Mouse (Mus musculus) inflammation-experienced regulatory T-cells, adult 6 months (primary cell): ENCODE measurements around the gene Ralgps1. TPM values are rescaled to one million over a fixed set of nuclear protein-coding genes. Genes with fewer than 3 reads are reported as not detected.

ENCODE experiments used
- ATAC-seq: one replicate; pipeline ENCODE4 v1.8.0; 2017
- polyA plus RNA-seq, 3 experiments: library from polyadenylated mRNA; unstranded; fragments of 100-300 nt; shearing (Covaris generic); gene quantifications; one replicate each; pipeline ENCODE4 v1.2.1; 2017

Gene Ralgps1
- polyA plus RNA-seq, 3 experiments from 2014 or later: 5.2 to 14.8 (median 7.4) TPM

- no peak for ATAC-seq
Measured at GRCm38 (mm10) chr2:33279758-33280157, 91.5 kb downstream of the Ralgps1 start.

DNA sequence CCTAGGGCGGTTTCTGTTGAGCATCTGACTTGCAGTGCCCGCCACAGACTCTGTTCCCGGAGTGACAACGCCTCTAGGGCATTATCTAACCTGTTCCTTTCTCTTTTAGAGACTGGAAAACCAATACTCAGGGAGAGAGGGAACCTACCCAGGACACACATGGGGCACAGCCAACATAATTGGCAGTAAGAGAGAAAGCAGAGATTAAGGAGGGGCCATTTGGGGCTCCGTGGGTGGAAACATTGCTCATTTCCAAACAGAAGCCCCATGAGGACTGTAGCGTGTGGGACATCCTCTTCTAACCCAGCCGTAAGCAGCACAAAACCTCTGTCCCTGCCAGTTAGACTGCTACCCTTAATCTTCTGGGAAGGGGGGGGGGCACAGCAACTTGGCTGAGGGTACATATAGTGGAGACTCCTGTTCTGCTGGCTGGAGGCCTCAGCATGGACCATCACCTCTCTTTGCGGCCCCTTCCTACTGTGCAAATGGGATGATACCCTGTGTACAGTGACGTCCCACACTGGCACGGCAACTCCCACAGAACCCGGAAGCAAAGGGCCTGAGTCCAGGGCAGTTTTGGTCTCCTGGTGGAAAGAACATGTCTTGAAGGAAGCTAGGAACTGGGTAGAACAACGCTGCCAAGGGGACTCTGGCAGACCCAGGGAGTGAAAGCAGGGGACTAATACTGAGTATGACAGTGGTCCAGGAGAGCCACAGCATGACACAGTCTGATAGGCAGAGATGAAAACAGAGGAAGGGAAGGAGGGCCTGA is 96.4 kb downstream of the Ralgps1 start:
- no peak for ATAC-seq

DNA sequence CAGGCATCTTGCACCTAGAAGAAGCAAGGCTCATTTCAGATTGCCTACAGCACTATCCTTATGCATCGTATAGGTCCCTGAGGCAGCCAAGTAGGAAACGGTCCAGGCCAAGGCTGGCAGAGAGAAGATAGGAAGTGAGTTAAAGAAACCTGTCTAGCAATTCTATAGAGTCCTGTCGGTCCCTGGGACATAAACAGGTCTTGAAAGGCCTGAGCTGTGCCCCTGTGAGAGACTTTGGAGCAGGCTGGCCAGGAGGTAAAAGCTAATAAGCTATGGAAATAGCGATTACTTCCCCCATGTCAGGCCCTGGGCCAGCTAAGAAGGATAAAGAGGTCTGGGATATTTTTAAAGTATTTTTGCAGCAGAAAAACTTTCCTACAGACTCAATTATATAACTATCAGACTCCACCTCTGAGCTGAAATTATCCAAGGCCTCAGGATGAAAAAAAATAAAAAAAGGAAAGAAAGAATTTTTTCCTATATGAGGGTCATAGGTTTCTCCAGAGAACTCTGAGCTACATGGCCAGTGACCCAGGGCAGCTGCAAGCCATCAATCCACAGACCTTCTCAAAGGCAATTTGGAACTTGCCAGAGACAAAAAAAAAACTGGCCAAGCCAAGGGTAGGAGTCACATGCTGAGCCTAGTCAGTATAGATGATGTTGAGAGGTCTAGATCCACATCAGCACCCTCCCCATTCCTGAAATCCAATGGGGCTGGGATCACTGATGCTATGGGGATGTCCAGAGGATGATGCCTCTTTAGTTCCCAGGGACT is 98.4 kb downstream of the Ralgps1 start:
- no peak for ATAC-seq

- ATAC-seq: no peak
Measured at GRCm38 (mm10) chr2:33271511-33271910, 99.8 kb downstream of the Ralgps1 start.

GRCm38 (mm10) chr2:33270569-33270968 is 100.7 kb downstream of the Ralgps1 start:
- no peak for ATAC-seq

GRCm38 (mm10) chr2:33269132-33269493 is 102.2 kb downstream of the Ralgps1 start:
- ATAC-seq: no peak

GRCm38 (mm10) chr2:33268384-33269131 is 102.7 kb downstream of the Ralgps1 start:
- no peak for ATAC-seq

GRCm38 (mm10) chr2:33267075-33267474 is 104.2 kb downstream of the Ralgps1 start:
- no peak for ATAC-seq

DNA sequence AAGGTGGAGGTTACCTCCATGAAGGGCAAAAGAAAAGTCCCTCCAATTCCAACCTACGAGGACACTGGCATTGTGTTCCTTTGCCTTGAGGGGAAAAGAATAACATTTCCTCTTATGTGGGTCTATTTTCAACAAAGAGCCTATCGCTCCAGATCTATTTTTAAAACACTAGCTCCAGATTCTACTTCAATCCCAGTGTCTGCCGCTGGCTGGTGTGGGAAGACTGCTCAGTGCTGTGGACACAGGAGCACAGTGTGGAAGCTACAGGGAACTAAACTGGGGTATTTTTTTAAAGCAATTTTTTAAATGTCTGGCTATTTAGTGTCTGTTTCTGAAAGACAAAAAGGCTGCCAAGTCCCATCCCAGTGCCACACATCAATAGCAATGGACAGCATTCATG is 105.5 kb downstream of the Ralgps1 start:
- ATAC-seq: no peak

- ATAC-seq: no peak
Measured at GRCm38 (mm10) chr2:33261475-33261874, 109.8 kb downstream of the Ralgps1 start.

- ATAC-seq: no peak
Measured at GRCm38 (mm10) chr2:33260772-33261171, 110.5 kb downstream of the Ralgps1 start.

GRCm38 (mm10) chr2:33256769-33257537 is 114.3 kb downstream of the Ralgps1 start:
- ATAC-seq: no peak

DNA sequence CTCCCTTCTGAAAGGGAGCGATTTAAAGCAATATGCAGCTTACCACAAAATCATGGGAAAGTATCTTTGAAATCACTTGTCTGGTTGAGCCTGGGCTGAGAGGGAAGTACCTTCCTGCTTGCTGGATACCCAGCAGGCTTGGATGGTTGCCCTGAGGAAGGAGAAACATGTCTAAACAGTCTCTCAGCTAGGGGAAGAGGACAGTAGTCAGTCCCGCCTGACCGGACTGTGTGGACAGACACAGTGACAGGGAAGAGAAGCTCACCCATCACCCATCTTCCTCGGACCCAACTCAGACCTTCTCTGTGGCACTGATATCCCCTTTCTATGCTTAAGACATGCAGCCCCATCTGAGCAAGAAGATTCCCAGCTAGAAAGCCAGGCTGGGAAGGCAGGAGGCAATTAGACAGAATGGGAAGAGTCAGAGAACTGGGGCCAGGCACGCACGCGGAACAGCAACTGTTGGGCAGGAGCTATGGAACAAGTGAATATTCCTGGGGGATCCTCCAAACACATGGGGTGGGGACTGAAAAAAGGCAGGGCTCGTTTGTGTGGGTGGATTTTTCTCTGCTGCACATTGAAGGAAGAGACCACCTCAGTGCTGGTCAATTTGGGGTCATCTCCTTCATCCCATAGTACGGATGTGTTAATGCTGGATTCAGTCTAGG is 116.8 kb downstream of the Ralgps1 start:
- no peak for ATAC-seq

DNA sequence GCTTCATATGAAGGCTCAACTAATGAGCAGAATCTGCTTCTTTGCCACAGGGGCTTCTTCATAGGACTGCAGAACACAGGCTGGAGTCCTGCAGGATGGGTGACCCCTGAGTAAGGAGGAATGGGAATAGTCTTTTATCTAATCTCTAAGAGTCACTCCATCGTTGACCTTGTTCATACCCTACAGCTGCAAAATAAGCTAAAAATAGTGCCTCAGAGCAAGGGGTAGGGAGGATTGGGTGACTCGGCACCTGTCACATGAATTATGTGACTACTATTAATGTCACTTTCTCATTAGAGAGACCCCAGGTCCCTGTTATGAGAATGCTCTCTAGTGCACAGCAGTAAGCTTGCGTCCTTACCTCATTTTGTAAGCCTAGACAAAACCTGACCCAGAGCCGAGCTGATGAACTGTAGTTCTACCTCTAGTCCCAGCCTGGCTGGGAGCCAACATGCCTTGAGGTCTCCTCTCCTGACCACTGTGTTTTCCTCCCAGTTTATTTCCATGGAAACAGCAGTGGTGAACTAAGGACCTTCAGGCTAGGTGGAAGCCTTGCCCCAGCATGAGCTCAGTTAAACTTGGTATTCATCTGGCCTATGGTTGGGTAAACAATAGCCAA is 117.6 kb downstream of the Ralgps1 start:
- no peak for ATAC-seq

DNA sequence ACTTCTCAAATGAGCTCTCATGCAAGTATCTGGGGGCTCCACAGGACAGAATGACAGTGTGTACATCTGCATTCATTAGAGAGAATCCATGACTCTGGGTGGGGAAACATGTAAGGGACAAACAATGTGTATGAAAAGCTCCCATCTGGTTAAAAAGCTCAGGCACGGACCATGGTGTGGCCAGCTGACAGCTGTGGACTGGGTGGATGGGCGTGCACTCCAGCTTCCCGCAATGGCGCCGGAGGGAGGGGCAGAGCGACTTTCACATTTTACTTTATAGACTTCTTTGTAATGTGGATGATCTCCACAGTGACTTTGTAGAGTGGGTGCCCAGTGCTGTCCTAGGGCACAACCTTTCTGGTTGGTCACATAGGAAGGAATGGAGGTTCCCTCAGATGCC is 118.5 kb downstream of the Ralgps1 start:
- no peak for ATAC-seq

GRCm38 (mm10) chr2:33249922-33250633 is 121.2 kb downstream of the Ralgps1 start:
- ATAC-seq: no peak

DNA sequence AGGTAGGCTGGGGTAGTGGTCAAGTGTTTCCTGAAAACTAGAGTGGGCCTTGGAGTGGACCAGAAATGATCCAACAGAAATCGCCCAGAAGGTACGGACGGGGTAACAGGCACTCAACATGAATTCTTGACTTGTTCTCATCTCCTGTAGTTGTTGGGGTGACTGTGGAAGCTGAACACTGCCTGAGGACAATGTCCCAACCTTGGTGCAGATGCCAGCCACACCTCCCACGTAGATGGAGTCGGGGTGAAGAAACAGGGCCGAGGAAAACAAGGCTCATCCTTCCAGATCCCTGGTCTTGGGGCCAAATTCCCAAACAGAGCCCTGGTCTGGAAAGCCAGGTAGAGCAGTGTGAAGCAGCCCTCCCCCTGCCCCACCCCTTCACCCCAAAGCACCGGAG is 122.7 kb downstream of the Ralgps1 start:
- no peak for ATAC-seq

DNA sequence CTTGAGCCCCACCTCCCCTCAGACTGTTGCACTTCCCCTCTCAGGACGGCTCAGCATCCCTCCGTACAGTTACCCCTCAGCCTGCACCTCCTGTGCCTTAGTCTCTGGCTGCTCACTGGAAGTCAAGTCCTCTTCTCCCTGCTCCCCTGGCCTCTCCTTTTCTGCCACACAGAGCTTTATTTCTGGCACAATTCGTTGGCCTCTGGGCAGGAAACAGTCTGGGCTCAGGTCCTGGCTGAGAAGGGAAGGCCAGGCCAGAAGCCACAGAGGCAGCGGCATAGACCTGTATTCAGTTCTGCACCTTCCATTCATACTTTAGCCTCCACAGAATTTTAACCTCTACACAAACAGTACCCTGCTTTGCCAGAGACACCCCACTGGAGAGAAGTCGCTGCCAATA is 124.4 kb downstream of the Ralgps1 start:
- ATAC-seq: no peak

GRCm38 (mm10) chr2:33245350-33245749 is 125.9 kb downstream of the Ralgps1 start:
- ATAC-seq: no peak

- ATAC-seq: no peak
Measured at GRCm38 (mm10) chr2:33244880-33245279, 126.4 kb downstream of the Ralgps1 start.

GRCm38 (mm10) chr2:33237581-33237980 is 133.7 kb downstream of the Ralgps1 start:
- ATAC-seq: no peak
